24 mouse cellular contexts compared by ENCODE assay signal in genomic region chr15:81227275-81227674, GRCm38 (mm10). TPM values are rescaled to one million over a fixed set of nuclear protein-coding genes. Genes with fewer than 3 reads are reported as not detected.
"Had no signal": no experiment of that assay in that cellular context is flagged by ENCODE, and none has a peak within 500 bp of the region (broad histone marks: within the 10 kb centered on the region; RNA-seq: fewer than 3 reads in every experiment).

No protein-coding gene starts in this region.

- ATAC-seq: hindbrain, embryonic 16.5 days; inflammation-experienced regulatory T-cells, adult 6 months; intestine, embryonic 15.5 days; intestine, postnatal 0 days; liver, embryonic 12.5 days had no signal

- H3K4me2 ChIP-seq: heart, embryonic 11.5 days; hindbrain, embryonic 12.5 days; hindbrain, embryonic 14.5 days; intestine, embryonic 15.5 days; limb, embryonic 12.5 days; liver, embryonic 12.5 days had no signal

- H3K9ac ChIP-seq: hindbrain, embryonic 12.5 days; hindbrain, embryonic 14.5 days; intestine, embryonic 15.5 days; limb, embryonic 12.5 days; liver, embryonic 12.5 days had no signal

- H3K36me3 ChIP-seq: hindbrain, embryonic 10.5 days; hindbrain, embryonic 12.5 days; intestine, embryonic 15.5 days; limb, embryonic 10.5 days; limb, embryonic 12.5 days; liver, embryonic 12.5 days had no signal

- H3K4me3 ChIP-seq: heart, adult 2 months; hindbrain, embryonic 10.5 days; hindbrain, embryonic 12.5 days; intestine, embryonic 15.5 days; layer of hippocampus, adult 2 months; left cerebral cortex, adult 2 months; limb, embryonic 10.5 days; limb, embryonic 12.5 days; liver, embryonic 12.5 days had no signal

- H3K4me1 ChIP-seq: intestine, embryonic 15.5 days; limb, embryonic 10.5 days; limb, embryonic 12.5 days; liver, embryonic 12.5 days had no signal

- H3K9me3 ChIP-seq: hindbrain, embryonic 10.5 days; hindbrain, embryonic 12.5 days; intestine, embryonic 15.5 days; limb, embryonic 10.5 days; limb, embryonic 12.5 days; liver, embryonic 12.5 days had no signal

- H3K27ac ChIP-seq: heart, adult 2 months; hindbrain, embryonic 10.5 days; hindbrain, embryonic 12.5 days; hindbrain, embryonic 14.5 days; intestine, embryonic 15.5 days; layer of hippocampus, adult 2 months; left cerebral cortex, adult 2 months; limb, embryonic 10.5 days; limb, embryonic 12.5 days; liver, embryonic 12.5 days had no signal

- H3K27me3 ChIP-seq: hindbrain, embryonic 12.5 days; intestine, embryonic 15.5 days; limb, embryonic 12.5 days had no signal

- DNase-seq: gastrocnemius, postnatal 14 days; heart, adult 2 months; heart, postnatal 10 days; heart, postnatal 4 days; kidney, adult 18-20 months; kidney, adult 8-10 months; kidney, postnatal 10 days; kidney, postnatal 25 days; kidney, postnatal 4 days had no signal

RNA-seq across cellular contexts. Expression of gene Mchr1, which starts 8.0 kb away (rescaled TPM):
- polyA plus RNA-seq: heart, adult 2 months; heart, embryonic 11.5 days; heart, embryonic 14.5 days; inflammation-experienced regulatory T-cells, adult 6 months; liver, adult 2 months; liver, embryonic 12.5 days had no signal
